Mouse (Mus musculus): Measurements from ENCODE around the gene Plekha5.
A peak's percentile ranks its signal among the peaks of the same experiment; 100 is the strongest.

Gene Plekha5

GRCm38 (mm10) chr6:140620531-140621349 lies 196.9 kb downstream of the Plekha5 start:
- no peak for DNase-seq

DNA sequence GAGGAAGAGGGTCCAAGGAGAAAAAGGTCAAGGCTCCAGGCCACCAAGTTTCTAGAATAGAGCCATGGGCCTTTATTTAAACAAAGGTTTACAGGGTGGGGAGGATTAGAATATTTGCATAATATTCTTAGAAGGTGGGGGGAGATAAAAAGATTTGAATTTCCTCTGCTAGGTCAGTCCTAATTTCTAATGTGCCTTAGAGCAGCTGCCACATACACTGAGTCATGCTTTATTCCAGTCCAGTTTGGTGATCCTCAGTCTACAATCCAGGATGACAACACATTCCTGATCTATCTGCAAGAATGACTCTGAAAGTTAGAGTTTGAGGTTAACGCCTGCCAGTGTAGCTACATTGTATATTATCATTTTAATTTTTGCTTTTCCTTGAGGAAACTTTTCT lies 197.8 kb downstream of the Plekha5 start:
- no peak for DNase-seq

GRCm38 (mm10) chr6:140622391-140623225 lies 198.8 kb downstream of the Plekha5 start, which contains the start of gene Aebp2:
Gene Aebp2 (plus strand): TSS chr6:140622663.
- peak in 1 of 2 experiments; percentile 28 for DNase-seq

- peak; percentile 90 to 95 for DNase-seq
Measured at GRCm38 (mm10) chr6:140623226-140624095, 199.6 kb downstream of the Plekha5 start.

DNA sequence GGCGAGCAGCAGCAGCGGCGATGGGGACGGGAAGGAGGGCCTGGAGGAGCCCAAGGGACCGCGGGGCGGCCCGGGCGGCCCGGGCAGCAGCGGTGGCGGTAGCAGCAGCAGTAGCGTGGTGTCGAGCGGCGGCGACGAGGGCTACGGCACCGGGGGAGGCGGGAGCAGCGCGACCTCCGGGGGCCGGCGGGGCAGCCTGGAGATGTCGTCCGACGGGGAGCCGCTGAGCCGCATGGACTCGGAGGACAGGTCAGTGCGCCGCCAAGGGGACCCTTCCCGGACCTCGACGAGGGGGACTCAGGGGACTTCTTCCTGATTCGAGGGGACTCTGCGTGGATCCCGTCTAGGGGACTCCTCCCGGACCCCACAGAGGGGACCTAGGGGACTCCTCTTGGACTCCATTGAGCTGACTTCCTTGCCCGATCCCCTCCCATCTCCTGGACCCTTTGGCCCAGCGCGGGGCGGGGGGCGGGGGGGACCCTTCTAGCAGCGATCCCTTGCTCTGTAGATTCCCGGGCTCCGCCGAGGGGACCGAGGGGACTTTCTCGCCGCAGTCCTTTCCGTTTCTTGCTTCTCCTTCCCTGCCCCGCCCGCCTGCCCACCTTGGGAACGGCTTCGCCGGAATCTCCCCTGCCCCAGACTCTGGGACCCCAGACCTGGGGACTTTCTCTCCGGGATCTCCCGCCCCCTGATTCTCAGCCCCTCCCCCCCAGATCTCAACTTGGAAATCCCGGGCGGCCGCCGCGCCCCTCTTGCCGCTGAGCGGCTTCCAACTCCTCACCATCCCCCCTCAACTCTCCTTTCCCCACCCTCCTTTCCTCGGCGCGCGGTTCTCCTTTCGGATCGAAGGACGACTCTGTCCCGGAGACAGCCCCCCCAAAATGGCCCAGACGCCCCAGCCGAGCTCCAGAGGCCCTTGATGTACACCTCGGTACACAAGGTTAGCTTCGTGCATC lies 200.5 kb downstream of the Plekha5 start:
- DNase-seq = peak; percentile 41 to 50

DNA sequence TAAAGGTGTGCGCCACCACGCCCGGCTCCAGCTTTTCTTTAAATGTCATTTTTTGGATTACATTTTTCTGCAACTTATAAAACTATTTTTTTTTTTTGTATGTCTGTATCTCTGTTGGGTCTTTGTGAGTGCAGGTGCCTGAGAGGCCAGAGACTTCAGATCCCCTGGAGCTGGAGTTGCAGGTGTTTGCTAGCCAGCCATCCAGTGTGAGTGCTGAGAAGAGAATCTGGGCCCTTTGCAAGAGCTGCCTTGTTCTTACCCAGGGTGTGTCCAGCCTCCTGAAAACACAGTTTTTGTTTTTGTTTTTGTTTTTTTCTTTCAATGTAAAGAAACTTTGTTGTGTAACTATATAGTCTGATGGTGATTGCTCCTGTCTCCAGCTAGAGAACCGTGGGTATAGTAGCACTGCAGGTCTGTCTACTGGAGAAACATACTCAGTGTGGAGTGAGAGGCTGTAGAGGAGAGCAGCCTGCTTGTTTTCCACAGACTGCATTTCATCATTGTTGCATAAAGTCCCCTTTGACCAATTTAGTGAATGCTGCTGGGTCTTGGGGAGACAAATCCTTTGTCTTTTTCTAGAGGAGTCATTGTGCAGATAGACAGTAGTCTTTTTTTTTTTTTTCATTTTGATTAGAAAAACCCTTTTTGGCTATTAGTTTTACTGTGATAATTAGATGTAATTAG lies 205.5 kb downstream of the Plekha5 start:
- DNase-seq = no peak

- no peak for DNase-seq
Measured at GRCm38 (mm10) chr6:140630306-140630705, 206.5 kb downstream of the Plekha5 start.

- no peak for DNase-seq
Measured at GRCm38 (mm10) chr6:140633616-140634015, 209.8 kb downstream of the Plekha5 start.

GRCm38 (mm10) chr6:140636290-140636689 lies 212.4 kb downstream of the Plekha5 start:
- DNase-seq = no peak

DNA sequence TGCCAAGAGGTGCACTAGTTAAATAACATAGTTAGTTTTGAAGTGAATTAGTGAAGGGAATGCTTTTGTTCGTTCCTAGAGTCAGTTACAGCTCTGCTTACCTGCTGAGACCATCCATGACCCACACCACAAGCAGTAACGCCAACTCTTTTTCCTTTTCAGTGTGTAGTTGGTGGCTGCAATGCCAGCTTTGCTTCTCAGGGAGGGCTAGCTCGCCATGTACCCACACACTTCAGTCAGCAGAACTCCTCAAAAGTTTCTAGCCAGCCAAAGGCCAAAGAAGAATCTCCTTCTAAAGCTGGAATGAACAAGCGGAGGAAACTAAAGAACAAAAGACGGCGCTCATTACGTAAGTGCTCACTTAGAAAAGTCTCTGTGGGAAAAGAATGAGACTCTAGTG lies 218.2 kb downstream of the Plekha5 start:
- DNase-seq = no peak

GRCm38 (mm10) chr6:140642655-140643054 lies 218.8 kb downstream of the Plekha5 start:
- no peak for DNase-seq

DNA sequence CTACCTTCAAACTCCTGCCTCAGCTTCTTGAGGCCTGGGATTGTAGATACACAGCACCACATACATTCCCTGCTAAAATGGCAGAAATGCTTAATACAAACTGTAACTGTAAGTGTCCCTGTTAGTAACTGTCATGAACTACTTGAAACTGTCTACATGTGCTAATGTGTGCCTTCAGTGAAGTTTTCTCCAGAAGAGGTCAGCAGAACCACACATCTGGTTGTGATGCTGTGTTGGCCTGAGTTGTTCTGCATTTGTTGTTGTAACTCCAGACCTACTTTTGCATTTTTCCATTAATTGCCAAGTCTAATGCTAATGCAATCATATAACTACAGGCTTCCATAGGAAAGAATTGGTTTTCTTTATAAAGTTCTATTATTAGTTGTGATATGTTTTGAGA lies 222.1 kb downstream of the Plekha5 start:
- DNase-seq = no peak
